Mouse (Mus musculus) layer of hippocampus, postnatal 10 days (tissue): ENCODE results near the gene Zdhhc12. TPM values are rescaled to one million over a fixed set of nuclear protein-coding genes. Genes with fewer than 3 reads are reported as not detected.

Experiments used
- DNase-seq, 2 experiments: peaks; one replicate each; pipeline ENCODE4 v3.0.0; 2021; ENCODE audit warnings: low spot score in 2 of 2
- total RNA-seq, 2 experiments: library from RNA; stranded (reverse); gene quantifications; 2 replicates each; pipeline ENCODE4 v1.2.3; 2021

The Zdhhc12 gene
- total RNA-seq, 2 experiments from 2014 or later: 19.6 to 19.7 TPM

DNA sequence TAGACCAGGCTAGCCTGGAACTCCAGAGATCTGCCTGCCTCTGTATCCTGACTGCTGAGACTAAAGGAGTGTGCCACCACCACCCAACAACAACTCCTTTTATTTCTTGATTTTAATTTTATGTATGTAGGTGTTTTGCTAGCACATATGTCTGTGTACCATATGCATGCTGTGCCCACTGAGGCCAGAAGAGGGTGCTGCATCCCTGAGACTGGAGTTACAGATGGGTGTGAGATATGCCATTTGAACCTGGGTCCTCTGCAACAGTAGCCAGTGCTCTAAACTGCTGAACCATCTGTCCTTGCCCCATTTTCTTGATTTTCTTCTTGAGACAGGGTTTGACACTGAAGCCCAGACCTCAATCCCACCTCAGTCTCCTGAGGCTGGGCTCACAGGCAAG, 12.9 kb upstream of the Zdhhc12 start:
- DNase-seq: peak; percentile 52 to 56

DNA sequence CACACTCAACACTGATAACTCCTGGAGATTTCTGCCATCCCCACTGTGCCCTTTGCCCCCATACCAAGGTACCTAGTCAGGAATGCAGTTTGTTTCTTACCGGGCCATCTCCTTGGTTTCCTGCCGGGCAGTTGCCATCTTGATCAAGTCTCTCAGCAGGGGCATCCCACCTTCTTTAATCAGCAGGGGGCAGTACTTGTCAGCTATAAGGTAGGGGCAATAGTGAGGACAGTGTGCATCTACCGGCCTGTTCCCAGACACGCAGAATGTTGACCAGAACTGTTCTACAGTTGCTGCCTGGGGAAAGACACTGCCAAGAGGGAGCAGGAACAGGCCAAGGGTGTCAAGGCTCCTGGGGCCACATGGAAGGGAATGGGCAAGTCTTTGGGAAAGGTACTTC, 6.8 kb upstream of the Zdhhc12 start:
- no peak for DNase-seq

DNA sequence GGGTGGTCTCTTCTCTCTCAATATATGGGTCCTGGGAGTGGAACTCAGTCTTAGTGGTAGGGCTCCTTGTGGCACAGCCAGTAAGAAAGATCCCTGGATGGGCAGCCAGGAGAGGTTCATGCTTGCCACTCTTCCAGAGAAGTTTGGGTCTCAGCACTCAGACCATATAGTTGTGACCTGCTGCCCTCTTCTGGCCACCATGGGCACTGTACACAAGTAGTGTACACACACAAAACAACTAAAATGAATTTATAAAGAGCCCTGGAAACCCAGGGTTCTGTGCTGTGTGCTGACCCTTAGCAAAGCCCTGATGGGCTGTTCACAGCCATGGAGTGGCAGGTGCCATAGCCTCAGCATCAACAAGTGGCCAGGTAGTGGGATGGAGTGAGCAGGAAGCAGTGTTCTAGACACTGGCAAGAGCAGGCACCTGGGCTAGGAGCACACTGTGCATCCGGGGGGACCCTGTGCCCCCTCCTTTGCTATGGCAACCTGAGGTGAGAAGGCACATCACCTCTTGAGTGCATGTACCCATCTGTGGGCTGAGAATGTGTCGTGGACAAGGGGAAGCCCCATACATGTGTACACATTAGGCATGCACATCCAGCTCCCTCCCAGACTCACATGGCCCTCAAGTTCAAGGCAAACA, 2.6 kb upstream of the Zdhhc12 start:
- DNase-seq: peak; percentile 38 to 61

DNA sequence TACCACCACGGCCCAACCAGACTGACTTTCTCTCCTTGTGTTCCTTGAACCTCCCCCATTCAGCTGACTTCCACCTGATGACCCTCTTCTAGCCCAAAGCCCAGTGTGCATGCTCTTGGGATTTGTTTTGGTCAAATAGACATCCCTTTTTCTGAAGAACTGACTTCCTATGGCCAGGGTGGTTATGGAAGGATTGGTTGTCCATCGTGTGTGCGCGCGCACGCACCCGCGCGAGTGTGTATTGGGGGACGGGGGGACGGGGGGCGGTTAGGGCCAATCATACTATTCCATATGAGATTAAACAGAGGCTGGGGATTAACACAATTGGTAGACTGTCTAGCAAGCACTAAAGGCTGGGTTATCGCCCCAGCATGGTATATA, 750 bp upstream of the Zdhhc12 start:
- peak in 1 of 2 experiments; percentile 40 for DNase-seq

DNA sequence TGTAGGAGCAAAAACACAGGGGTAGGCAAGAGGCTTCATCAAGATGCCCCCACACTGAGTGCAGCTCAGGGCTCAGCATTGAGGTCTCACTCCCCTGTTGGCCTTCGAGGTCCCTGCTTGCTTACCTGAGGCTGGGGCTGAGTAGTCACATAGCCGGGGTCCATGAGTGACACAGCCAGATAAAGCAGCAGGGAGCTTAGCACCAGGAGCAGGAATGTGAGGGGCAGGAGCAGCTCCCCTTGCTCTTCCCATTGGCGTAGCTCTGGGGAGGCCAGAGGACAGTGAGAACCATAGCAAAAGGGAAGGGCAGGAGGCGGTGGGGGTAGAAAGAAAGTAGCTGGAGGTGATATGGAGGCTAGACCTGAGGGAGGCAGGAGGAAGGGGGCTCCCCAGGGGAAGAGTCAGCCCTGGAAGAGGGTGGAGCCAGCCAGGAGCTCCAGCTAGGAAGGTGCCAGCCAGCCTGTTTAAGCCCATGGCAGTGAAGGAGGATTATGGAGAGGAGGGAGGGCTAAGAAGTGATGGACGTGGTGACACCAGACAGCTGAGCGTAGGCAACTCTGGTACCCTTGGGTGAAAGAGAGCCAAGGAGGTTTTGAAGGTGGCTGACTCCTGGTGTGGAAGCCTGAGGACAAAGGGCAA, 1.0 kb downstream of the Zdhhc12 start:
- no peak for DNase-seq

DNA sequence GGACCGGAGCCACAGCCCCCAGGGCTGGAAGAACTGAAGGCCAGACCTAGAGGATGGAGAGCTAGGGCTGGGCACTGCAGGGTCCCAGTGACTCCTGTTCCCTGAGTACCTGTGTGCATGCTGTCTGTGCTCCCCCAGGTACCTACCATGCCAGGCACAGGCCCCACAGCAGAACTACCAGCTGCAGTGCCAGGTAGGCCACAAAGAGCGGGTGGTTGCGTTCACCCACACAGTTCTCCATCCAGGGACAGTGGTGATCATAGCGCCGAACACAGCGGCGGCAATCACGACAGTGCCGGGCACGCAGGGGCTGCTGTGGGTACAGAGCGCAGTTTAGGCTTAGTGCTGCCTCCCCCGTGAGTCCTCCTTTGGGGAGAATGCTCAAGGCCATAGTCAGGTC, 1.9 kb downstream of the Zdhhc12 start:
- no peak for DNase-seq

DNA sequence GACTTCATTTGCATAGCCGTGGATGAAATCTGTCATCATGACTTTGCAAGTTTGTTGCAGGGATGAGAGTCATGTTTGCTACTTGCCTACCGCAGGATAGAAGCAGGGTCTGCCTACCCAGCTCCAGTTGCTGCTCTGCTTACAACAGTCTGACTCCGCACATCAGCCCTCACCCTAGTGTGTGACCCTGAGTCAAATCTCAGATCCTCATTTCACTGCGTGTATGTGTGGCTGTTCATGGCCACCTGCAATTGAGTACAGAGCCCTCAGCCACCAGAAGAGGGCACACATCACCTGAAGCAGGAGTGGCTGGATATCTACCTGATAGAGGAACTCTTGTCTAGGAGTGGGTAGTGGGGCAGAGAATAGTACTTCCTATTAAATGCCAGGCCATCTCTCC, 6.1 kb downstream of the Zdhhc12 start:
- no peak for DNase-seq

DNA sequence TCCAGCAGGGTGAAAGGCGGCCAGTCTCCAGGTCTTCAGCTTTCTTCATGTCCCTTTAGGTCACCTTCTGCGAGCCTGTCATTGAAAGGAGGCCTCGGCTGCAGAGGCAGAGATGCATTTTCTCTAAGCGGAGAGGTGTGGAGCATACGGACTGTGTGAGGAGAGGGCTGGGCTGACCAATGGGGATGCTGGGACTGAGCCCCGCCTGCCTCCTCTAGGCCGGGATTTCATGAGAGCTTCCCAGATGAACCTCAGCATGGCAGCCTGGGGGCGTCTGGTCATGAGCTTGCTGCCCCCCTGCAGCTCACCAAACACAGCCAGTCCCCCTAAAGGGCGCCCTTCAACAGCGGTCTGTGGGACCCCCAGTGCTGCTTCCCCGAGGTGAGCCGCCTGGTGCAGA, 8.8 kb downstream of the Zdhhc12 start:
- no peak for DNase-seq

DNA sequence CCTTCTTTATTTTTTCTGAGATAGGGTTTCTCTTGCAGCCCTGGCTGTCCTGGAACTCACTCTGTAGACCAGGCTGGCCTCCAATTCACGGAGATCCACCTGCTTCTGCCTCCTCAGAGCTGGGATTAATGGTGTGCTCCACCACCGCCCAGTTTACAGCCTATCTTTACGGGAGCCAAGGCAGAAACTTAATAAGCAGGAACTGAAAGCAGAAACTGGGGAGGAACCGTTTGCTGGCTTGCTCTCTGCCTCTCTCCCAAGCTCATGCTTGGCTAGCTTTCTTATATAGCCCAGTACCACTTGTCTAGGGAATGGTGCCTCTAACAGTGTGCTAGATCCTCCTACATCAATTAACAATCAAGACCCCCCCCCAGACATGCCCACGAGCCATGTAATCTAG, 9.3 kb downstream of the Zdhhc12 start:
- DNase-seq: no peak

DNA sequence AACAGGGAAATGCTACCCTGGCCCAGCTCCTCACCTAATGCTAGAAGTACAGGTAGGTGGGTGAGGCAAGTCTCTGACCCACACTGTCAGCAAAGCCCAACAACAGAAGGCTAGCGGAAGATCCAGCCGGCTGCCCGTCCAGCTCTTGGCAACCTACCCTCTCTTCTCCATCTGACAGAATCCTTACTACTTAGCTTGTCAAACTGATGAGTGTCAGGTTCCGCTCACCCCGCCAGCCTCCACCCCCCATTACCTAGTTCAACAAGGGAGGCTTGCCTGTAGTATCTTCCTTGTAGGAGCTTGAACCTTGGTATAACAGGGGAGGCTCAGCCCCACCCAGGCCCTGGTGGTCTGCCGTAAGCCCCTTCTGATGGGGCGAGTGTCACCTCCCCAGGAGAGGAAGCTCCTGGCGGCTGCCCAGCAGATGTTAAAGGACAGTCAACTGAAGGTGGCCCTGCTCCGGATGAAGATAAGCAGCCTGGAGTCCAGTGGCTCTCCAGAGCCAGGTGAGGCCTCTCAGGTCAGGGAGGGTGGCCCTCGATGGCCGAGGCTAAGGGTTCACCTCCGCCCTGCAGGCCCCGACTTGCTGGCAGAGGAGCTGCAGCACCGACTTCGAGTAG, 13.2 kb downstream of the Zdhhc12 start:
- no peak for DNase-seq

DNA sequence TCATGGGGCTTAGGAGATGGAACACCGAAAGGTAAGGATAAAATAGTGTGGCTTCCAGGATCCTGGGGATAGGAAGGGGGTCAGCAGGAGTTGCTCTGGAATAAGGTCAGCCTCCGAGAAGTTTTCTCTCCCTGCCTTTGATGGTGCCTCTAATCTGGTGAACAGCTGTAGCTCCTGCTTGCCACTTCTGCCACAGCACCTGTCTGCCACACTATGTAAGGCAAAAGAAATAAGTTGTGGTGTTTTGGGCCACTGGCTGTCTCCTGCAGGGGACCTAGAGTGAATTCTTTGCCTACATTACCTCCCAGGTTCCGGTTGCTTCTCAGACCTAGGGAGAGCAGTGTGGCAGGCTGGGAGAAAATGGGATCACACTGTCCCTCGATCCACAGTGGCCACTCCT, 14.7 kb downstream of the Zdhhc12 start:
- no peak for DNase-seq

DNA sequence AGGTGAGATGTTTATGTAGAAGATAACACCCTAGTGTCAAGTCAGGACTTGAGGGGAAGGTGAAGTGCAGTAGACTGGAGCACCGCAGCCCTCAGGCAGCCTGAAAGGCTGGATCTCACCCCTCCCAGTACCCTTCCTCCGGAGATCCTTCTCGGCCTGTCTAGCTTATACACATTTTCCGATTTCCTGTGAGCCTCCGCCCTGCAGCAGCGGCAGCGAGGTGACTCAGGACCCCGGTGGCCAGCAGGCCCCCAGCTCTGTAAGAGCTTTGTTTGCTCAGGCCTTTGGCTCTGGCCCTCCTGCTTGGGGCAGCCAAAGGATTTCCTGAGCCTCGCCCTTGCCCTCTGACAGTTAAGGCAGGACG, 15.1 kb downstream of the Zdhhc12 start:
- no peak for DNase-seq

DNA sequence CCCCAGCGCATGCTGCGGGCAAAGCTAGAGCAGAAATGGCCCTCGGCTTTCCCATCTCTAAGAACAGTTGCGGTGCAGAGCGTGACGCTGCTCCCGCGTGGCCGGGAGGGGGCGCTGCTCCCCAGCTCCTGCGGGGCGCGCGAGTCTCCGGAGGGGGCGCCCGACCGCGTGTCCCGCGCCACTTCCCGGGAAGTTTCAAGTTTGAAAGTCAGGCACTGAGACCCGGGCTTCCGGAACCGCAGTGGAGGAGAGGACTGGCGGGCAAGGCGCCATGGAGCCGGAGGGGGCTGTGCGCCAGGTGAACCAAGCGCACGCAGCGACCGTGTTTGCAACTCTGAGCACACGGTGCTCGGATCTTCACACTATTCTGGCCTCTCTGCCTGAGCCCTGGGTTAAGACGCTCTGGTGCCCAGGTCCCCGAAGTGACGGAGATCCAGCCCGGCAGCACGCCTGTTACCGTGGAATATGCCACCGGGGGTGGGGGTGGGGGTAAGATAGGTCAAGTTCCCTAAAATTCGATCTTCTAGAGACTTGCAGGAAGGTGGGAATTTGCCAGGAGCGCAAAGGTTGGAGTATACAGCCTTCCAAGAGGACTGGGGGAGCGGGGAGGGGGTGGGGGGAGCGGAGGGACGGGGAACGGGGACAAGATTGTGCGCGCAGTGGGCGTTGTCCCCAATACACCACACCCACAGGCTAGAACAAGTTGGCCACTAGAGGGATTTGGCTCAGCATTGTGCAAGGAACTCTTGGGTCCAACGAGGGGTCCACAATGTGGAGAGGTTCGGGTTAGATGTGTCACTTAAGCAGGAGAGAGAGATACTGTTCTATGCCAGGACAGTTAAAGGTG, 15.7 kb downstream of the Zdhhc12 start, which contains the start of gene Pkn3:
Gene Pkn3 (plus strand): TSS at position 183 of the 847 bp plus-strand sequence.
- DNase-seq: peak; percentile 86 to 89

DNA sequence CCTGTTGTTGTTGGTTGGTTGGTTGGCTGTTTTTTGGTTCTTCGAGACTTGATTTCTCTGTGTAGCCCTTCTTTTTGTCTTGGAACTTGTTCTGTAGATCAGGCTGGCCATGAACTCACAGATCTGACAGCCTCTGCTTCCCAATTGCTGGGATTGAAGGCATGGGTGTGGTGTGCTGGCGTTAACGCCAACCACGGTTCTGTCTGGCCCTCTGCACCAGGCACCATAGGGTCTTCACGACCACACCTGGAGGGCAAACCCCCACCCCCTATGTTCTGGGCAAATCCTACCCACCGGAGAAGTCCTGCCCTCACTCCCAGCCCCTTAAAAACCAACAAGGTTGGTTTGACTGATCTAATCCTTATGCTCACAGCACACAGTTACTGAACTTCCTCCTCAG, 16.5 kb downstream of the Zdhhc12 start:
- DNase-seq: no peak

DNA sequence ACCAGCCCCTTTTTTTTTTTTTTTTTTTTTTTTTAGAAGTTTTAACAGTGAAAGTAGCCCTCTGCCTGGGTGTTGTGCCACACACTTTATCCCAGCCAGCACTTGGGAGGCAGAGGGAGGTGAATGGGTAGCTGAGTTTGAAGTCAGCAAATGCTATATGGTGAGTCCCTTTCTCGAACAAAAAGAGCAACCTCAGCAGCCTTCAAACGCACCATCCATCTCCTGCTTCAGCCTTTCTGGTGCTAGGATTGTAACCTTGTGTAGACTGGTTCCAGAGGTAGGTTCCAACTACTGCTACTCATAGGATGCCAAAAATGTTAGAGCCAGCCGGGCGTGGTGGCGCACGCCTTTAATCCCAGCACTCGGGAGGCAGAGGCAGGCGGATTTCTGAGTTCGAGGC, 17.0 kb downstream of the Zdhhc12 start:
- DNase-seq: no peak

DNA sequence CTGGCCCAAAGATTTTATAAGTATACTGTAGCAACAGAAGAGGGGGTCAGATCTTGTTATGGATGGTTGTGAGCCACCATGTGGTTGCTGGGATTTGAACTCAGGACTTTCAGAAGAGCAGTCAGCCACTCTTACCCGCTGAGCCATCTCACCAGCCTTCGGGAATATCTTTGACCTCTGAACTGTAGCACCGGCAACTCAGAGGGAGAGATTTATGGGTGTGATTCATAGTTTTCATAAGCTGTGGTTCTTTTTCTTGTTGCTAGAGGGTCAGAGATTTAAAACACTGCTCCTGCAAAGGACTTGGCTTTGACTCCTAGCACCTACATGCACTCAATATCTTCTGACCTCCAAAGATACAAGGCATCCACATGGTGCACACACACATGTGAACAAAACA, 17.8 kb downstream of the Zdhhc12 start:
- no peak for DNase-seq

DNA sequence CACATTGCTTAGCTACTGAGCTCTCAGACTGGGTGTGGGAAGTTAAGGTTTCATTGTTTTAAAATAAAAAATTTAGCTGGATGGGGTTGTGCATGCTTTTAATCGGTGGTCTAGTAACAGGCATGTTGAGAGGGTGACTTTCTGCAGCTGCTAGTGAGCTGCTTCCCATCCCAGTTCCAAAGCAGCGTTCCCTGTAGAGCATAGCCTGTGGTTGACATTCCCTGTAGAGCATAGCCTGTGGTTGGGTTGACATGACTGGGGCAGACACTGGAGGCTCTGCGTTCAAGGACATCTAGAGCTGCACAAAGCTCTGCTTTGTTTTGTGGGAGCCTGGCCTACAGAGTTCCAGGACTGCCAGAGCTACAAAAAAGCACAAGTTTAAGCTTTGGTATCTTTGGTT, 20.2 kb downstream of the Zdhhc12 start:
- DNase-seq: no peak

DNA sequence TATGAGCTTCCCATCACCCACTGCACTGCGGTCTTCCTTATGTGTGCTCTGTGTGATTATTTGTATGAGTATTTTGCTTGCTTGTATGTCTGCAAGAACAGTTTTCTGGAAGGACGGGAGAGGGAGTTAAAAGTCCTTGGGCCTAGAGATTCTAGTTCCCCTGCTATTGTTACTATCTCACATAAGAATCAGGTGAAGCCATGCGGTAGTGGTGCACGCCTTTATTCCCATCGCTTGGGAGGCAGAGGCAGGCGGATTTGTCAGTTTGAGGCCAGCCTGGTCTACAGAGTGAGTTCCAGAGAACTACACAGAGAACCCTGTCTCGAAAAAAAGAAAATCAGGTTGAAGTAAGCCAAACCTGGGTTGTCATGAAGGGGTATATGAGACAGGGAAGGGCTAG, 20.6 kb downstream of the Zdhhc12 start:
- DNase-seq: no peak

DNA sequence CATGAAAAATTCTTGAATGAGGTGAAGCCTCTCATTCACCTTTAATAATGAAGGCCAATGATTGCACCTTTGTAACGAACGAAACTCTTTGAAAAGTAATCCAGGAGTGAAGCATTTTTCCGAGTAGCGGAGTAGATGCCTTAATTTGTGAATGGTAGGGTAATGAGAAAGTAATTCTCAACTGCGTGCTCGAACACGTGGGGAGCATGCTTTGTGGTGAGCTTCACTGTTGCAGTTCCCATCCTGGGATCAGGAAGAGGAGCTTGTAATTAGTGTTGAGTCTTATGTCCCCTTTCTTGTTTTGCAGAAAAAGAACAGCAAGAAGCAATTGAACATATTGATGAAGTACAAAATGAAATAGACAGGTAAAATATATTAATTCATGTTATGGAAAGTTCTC, 25.5 kb downstream of the Zdhhc12 start:
- no peak for DNase-seq

DNA sequence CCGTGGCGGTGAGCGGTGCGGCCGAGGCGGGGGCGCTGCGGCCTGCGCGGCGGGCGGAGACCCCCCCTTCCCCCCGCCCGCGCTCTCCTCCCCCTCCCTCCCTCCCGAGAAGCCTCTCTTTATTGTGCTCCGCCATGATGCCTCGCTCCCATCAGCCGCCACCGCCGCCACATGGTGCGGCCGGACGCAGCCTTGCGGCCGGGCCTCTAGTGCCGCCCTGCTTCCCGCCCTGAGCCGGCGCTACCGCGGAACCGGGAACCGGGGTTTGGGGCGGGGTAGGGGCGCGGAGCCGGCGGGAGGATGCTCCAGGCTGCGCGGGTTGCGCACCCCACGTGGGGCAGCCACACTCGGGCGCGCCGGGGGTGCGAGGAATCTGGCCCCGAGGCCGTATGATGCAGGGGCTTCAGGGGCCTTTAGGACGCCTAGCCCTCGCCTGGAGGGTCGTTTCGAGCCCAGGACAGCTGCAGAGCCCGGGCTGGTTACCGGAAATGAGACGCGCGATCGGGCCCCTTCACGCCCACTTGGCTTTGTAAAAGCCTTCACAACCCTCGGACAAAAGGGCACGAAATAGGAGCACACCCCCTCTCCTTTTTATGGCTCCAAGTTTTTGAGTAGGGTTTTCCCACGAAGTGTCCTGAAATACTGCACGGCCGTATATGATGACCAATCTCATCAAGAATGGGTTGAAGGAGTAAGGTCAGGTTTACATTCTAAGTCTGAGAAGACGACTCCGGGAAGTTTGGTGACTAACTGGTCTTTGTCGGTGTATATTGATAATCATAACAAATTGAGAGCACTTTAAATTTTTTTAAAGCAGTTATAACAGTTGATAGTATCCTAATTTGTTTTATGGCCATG, 26.2 kb downstream of the Zdhhc12 start:
- DNase-seq: peak; percentile 51 to 60
